Mouse (Mus musculus): ENCODE measurements around the gene Rgs7. TPM values are rescaled to one million over a fixed set of nuclear protein-coding genes. Genes with fewer than 3 reads are reported as not detected.
A peak's percentile ranks its signal among the peaks of the same experiment; 100 is the strongest.

Gene Rgs7
- total RNA-seq (2017): not detected in 2 replicates

DNA sequence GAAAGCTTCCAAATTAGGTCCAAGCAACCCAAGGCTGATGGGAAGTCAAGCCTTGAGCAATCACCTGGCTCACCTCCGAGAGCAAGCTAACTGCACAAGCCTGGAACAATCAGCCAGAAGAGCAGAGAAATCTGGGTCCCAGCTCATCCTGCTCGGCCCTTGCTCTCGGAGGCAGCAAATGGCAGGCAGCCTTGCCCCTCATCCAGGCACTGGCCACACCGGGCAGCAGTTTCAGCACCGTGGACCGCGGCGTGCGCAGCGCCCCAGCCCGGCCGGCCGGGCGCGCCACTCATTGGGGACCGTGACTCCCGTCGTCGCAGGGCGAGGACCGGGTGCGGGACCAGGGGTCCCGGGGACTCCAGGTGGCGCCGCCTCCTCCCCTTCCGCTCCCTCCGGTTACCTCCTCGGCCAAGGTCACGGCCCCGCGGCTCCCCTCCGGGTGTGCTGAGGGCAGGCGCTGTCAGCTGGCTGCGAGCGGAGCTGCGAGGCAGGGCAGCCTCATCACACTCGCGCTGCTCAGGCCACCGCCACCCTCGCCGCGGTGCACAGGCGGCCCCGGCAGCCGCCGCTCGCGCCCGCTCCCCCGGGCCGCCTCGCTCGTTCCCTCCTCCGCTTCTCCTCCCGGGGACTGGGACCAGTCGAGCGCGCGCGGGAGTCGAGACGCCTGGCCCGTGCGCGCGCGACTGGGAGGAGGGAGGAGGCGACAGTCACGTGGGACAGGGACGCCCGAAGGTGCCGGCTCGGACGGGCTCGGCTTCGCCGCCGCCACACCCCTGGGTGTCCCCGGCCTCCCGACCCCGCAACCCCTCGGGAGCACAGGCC, at the start of gene Rgs7:
Rgs7 (minus strand) TSS at position 640 of the 822 bp plus-strand sequence.
- ATAC-seq (ENCODE audit: extremely low read depth, insufficient number of reproducible peaks, low FRiP score, poor library complexity, severe bottlenecking): no peak

DNA sequence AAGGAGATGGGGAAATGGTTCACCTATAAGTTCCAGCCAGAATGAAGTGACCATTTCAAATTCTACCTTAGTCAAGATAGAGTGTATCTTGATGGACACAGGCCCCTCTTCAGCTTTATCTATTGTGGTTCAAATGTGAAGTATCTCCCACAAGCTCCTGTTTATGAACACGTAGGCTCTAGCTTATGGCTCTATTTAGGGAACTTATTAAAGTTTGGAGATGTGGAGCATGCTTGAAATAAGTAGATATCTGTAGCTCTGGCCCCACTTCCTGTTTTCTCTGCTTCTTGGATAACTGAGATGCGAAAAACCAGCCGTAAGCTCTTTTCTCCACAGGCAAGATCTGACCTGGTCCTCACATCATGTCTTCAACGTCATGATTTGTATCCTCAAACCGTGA, 48.4 kb upstream of the Rgs7 start:
- no peak for ATAC-seq (ENCODE audit: extremely low read depth, insufficient number of reproducible peaks, low FRiP score, poor library complexity, severe bottlenecking)

DNA sequence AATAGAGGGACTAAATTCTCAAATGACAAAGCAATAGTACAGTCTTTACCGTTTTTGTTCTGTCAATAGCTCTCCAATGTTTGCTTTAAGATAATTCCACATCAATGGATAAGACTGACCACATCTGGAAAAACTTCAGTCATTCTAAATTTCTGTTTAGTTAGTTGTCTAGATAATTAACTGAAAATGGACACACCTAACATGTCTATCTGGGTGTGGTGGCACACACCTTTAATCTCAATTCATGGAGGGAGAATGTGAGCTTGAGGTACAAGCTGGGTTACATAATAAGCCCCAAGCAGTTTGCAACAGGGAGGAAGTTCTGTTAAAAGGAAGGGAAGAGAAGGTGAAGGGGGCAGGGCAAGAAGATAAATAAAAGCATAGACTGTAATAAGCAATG, 45.0 kb upstream of the Rgs7 start:
- no peak for ATAC-seq (ENCODE audit: extremely low read depth, insufficient number of reproducible peaks, low FRiP score, poor library complexity, severe bottlenecking)

DNA sequence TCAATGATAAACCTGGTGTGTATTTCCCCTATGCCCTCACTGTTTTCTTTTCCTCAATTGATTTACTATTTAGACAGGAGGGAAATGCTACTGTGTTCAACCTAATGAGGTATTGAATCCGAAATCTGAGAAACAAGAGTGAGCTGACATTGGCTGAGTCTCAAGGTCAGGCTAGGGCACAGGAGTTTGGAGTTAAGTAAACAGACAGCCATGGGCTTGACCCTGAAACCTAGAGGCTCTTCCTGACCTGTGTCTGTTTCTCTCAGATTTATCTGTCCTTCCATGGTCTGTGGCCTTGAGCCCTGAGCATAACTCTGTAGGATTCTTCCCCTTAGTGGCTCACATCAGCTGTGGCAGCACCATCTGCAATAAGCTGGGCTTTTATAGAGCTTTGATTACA, 37.6 kb upstream of the Rgs7 start:
- no peak for ATAC-seq (ENCODE audit: extremely low read depth, insufficient number of reproducible peaks, low FRiP score, poor library complexity, severe bottlenecking)

DNA sequence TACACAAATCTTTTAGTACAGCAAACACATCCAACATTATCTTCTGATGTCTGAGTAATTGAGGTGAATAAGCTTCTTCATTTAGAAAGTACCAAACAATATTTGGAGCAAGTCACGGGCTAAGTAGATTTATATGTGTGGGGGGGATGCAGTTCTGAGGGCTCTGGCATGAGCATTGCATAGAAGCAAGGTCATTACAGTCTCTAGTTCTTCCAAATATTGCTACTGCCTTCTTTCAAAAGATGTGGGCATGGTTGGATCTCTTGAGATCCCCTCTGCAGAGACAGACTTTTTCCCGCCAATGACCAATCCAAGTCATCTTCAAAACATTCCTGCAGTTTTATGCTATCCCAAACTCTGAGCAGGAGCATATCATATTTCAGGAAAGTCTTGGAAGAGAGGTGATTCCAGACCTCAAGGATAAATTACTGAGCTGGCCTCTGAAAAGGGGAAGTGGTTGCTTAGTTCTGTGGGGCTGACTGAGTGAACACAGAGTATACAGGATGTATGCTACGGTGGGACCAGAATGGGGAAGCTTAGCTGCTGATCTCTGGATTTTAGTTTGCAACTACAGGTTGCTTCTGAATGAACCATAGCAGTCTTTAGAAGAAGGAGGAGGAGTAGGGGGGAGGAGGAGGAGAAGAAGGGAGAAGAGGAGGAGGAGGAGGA, 32.5 kb upstream of the Rgs7 start:
- ATAC-seq (ENCODE audit: extremely low read depth, insufficient number of reproducible peaks, low FRiP score, poor library complexity, severe bottlenecking): peak; percentile 76; the same call in 1 of the 2 replicates

DNA sequence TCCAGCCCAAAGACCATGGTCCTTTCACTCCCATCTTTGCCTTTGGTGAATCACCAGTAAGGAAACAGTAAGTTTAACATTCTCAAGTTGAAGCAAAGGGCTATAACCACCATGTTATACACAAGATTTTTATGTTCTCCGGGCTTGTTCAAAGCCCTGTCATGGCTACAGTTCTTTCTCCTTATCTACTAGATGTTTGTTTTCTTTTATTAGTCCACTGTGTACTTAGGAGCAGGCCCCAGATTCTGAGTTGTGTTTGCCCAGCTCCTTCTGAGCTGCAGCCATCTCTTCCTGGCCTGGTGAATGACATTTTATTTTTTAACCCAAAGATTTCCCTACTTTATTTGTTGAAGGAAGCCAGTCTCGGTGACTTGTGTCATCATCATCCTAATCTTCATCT, 31.3 kb upstream of the Rgs7 start:
- ATAC-seq (ENCODE audit: extremely low read depth, insufficient number of reproducible peaks, low FRiP score, poor library complexity, severe bottlenecking): no peak

DNA sequence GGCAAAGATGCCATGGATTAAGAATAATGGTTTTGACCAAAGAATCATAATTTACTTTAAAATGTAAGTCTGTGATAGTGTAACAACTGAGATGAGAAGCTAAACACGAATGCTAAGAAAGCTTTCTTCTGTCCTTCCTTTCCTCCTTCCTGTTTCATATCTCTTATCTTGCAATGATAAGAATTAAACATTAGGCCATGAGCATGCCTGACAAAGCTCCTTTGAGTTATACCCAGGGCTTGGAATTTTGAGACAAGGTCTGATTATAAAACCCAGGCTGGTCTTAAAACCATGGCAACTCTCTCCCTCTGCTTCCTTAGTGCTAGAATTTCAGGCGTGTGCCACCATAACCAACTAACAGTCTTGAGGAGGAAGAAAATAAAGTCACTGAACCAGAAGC, 22.2 kb upstream of the Rgs7 start:
- no peak for ATAC-seq (ENCODE audit: extremely low read depth, insufficient number of reproducible peaks, low FRiP score, poor library complexity, severe bottlenecking)

DNA sequence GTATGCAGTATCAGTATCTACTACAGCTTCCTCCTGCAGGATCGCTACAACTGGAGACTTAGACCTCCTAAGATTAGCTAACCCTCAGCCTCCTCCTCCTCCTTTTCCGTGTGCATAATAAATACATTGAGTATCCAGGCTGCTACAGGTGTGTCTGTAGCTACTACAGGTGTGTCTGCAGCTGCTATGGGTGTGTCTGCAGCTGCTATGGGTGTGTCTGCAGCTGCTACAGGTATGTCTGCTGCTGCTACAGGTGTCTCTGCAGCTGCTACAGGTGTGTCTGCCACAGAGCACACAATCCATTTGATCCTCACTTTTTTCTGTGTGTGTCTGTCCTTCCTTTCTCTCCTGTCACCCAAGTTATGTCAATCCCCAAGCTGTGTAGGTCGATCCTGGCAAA, 19.9 kb upstream of the Rgs7 start:
- no peak for ATAC-seq (ENCODE audit: extremely low read depth, insufficient number of reproducible peaks, low FRiP score, poor library complexity, severe bottlenecking)

DNA sequence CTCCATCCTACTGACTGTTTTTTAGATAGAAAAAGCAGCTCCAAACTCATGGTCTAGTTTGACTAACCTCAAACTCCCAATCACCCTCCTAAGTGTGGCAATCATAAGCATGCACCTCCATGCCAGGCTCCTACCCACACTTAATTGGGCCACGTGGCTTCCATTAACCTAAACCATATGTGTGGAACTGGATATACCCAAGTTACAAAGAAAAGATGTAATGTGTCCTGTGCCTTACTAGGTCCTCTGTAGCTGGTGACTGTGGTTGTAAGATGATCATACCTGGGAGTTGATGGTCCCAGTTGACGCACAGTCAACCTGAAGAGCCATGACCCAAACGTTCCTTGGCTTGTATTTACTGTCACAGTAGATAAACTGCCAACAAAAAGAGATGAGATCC, 17.7 kb upstream of the Rgs7 start:
- no peak for ATAC-seq (ENCODE audit: extremely low read depth, insufficient number of reproducible peaks, low FRiP score, poor library complexity, severe bottlenecking)

DNA sequence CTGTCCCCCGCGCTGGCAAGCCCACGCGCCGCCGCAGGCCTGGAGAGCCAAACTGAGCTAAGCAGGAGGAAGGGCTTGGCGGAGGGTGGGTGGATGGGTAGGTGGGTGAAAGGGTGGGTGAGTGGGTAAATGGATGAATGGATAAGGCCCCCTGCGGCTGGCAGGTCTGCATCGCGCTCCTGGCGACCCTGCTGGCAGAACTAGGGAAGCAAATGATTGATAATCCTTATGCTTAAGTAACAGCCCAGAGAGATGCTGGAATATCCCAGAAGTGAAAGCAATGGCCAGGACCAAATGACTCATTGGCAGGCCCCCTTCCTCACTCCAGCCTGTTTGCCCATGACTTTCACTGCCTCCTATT, 363 bp upstream of the Rgs7 start:
- no peak for ATAC-seq (ENCODE audit: extremely low read depth, insufficient number of reproducible peaks, low FRiP score, poor library complexity, severe bottlenecking)

DNA sequence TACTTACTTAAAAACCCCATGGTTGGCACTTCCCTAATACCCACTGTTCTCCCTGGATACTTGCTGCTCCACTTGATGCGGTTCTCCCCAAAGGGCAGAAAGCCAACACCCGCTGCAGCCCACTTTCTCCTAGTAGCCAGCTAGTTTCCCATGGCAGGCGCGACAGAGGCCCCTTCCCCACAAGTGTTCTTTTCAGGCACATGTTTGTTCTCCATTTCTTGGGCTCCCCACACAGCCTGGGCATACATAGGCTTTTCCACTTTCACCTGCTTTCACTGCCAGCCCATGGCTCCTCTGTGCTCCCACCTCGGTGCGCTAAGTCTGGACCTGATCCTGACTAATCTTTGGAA, 814 bp downstream of the Rgs7 start:
- no peak for ATAC-seq (ENCODE audit: extremely low read depth, insufficient number of reproducible peaks, low FRiP score, poor library complexity, severe bottlenecking)

DNA sequence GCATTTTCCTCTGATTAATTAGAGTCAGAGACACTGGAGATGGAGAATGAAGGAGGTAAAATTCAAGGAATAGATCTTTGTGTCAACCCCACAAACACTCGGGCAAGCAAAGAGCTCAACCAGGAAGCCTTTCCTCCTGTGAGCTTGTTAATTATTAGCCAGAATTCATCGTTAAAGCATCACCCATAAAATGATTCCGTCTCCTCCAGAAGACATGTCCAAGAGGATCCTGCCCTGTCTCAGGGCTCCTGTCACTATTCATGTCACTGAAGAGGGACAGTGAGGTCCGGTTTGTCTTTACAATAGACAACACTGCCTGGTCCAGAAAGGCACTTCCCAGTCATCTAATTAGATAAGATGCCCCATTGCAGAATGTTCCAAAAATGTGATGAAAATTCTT, 7.2 kb downstream of the Rgs7 start:
- ATAC-seq (ENCODE audit: extremely low read depth, insufficient number of reproducible peaks, low FRiP score, poor library complexity, severe bottlenecking): no peak

DNA sequence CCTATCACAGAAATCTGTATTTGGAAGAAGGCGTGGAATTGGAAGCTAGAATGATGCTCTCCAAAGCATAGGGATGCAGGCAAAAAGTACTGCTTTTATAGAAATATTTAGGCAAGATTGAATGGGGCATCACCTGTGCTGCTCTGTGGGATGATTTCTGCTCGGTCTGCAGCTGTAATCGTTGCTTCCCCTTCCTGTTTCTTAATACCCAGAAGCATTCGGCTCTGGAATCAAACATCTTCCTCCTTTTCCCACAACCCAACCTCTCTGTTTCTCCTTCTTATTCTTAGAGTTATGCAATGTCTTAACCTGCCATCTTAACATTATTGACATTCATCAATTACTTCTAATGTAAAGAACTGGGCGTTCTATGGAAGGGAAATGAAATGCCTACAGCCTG, 19.2 kb downstream of the Rgs7 start:
- ATAC-seq (ENCODE audit: extremely low read depth, insufficient number of reproducible peaks, low FRiP score, poor library complexity, severe bottlenecking): no peak

DNA sequence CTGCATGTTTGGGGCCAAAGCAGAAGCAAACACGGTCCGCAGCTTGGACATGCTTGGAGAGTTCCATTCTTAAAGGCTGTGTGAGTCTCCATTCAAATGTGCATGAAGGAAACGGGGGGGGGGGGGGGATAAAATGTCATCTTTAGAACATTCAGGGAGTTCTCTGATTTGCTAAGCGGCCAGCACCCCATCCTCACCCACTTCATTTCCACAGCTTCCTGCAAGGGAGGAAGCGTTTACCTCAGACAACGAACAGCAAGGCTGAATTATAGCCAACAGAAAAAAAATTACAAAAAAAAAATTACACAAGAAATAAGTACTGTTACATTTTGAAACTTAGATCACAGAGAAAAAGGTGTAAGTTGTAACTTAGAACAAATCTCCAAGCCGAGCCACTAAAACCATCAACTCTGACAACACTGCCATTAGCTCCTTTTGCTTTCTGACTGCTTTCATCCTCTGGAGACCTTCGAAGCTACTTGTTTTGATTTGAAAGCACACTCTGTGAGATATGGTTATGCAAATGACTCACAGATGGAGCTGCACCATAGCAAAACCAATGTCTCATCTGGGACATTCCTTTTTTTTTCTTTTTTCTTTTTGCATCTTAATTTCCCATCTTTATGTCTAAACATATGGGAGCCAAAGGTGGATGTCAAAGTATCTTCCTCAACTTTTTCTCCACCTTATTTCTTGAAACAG, 23.1 kb downstream of the Rgs7 start:
- ATAC-seq (ENCODE audit: extremely low read depth, insufficient number of reproducible peaks, low FRiP score, poor library complexity, severe bottlenecking): peak; percentile 39

DNA sequence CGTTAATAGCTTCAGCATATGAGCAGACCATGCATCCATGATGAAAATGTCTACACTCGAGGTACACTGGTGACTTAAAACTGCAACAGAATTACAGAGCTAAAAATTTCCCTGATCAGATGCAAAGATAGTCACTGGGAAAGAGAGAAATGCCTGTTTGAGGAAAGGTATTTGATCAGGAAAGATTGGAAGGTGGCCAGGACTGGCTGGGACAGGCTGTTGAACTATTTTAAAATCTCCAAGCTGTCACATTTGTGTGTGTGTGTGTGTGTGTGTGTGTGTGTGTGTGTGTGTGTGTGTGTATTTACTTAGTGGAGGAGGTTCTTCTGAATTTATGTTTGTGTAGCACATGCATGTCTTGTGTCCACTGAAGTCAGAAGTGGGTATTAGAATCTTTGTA, 27.7 kb downstream of the Rgs7 start:
- no peak for ATAC-seq (ENCODE audit: extremely low read depth, insufficient number of reproducible peaks, low FRiP score, poor library complexity, severe bottlenecking)

DNA sequence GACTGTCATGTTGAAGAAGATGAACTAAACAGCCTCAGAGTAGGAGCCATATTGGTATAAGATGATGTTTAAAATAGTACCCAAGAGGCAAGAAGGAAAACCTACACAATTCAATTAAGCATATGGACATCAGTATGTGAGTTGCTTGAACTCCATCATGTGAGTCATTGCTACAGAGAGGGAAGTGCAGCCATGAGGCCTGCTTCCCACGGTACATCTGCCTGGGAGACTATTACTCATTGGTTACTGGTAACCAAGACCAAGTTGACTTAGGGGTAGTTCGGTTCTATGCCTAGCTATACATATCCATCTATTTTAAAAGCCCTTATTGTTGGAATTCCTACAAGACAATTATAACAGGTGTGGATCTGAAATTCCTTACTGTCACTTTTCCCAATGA, 29.9 kb downstream of the Rgs7 start:
- no peak for ATAC-seq (ENCODE audit: extremely low read depth, insufficient number of reproducible peaks, low FRiP score, poor library complexity, severe bottlenecking)

DNA sequence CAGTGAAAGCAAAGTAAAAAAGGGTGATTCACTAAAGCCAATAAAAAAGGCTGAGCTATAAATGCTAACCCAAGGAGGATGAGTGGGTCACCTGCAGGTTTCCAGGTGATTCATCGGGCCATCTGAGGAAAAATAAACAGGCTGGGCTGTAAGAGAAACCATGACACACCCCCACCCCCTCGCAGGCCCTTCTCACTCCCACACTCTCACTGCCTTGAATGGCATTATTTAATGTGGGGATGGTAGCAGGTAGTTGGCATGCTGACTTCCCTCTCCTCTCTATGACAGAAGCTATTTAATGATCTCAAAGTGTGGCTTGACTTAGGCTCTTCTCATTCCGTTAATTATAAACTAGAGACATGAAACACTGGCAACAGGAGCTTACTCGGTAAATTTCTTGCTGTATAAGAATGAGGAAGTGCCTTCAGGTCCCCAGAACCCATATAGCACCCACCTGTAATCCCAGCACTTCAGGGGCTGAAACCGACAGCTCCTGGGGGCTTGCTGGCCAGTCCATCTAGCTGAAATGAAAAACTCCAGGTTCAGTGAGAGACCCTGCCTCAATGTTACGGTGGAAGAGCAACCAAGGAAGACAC, 38.2 kb downstream of the Rgs7 start:
- ATAC-seq (ENCODE audit: extremely low read depth, insufficient number of reproducible peaks, low FRiP score, poor library complexity, severe bottlenecking): no peak

DNA sequence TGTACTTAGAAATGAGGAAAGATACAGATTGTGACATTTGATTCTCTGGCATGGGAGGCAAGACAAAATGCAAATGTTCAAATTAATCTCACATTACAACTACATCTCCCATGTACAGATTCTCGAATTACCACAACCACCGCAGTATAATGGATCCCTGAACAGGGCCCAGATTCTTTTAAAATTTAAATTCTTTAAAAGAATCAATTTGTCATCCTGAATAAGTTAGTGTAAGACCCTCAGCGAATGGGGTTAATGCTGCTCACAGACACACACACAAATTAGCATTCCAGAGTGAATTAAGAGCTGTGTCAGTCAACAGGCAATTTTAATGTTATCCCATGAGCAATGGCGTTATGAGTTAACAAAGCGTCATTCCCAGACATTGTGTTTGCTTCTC, 44.3 kb downstream of the Rgs7 start:
- no peak for ATAC-seq (ENCODE audit: extremely low read depth, insufficient number of reproducible peaks, low FRiP score, poor library complexity, severe bottlenecking)

DNA sequence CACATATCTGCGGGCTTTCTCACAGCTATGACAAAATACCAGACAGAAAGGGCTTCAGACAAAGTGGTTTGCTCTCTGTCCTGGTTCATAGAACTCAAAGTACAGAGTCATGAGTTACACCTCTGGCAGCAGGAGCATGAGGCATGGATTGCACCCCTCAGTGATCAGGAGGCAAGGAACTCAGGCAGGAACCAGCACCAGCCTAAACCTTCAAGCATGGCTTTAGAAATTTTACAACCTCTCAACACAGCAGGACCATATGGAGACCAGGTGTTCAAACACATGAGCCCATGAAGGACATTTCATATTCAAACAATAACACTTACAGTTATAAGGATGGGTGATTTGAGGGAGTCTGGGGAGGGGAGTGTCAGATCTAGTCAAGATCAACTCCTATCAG, 49.4 kb downstream of the Rgs7 start:
- ATAC-seq (ENCODE audit: extremely low read depth, insufficient number of reproducible peaks, low FRiP score, poor library complexity, severe bottlenecking): no peak

DNA sequence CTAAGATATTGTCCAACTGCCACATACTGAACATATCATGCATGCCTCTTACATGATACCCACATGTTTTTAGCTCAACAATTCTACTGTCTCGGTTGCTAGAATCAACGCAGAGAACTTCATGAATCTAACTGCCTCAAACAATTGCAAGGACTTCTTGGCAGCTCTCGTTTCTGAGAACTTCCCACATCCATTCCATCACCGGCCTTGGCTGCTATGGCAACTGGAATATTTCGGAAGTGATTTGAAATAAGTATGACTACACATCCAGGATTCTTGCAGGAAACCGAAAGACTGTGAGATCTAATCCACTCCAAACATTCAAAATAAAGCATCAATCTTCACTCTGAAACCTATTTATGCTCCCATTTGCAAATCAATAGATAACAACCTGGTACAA, 50.3 kb downstream of the Rgs7 start:
- no peak for ATAC-seq (ENCODE audit: extremely low read depth, insufficient number of reproducible peaks, low FRiP score, poor library complexity, severe bottlenecking)
